Comparison of ENCODE assay signal across 17 mouse cellular contexts in genomic region chr4:81963112-81963511, GRCm38 (mm10).
DNase-seq lines count a peak whose midpoint lies in the region; ATAC-seq and TF ChIP-seq lines count a peak whose summit lies in the region.
"Had no signal": no experiment of that assay in that cellular context is flagged by ENCODE, and none has a peak within 500 bp of the region (broad histone marks: within the 10 kb centered on the region; RNA-seq: fewer than 3 reads in every experiment).

No protein-coding gene starts in this region.

- no peaks in the 10 kb centered on the region for H3K27me3 ChIP-seq in lung, embryonic 14.5 days (ENCODE audit: insufficient read depth, low read length)
- H3K27me3 ChIP-seq in stomach, embryonic 14.5 days (ENCODE audit: control insufficient read depth, insufficient read depth, low read length): no peaks in the 10 kb centered on the region
- no peaks in the 10 kb centered on the region for H3K27me3 ChIP-seq in stomach, postnatal 0 days (ENCODE audit: control insufficient read depth, insufficient read depth, low read length)
- H3K27me3 ChIP-seq in stomach, embryonic 15.5 days (replicated peaks): no peaks in the 10 kb centered on the region
- H3K27me3 ChIP-seq: heart, embryonic 15.5 days had no signal

- H3K4me1 ChIP-seq in lung, embryonic 14.5 days (ENCODE audit: insufficient read depth): no peaks in the 10 kb centered on the region
- H3K4me1 ChIP-seq in stomach, embryonic 14.5 days (ENCODE audit: control insufficient read depth, insufficient read depth, low read length): 0 out of 2 replicates have a peak, but pooled peaks cover 3% of the 10 kb centered on the region
- H3K4me1 ChIP-seq in stomach, postnatal 0 days (replicated peaks; ENCODE audit: control insufficient read depth, insufficient read depth): no peaks in the 10 kb centered on the region
- 0 out of 2 replicates have a peak, but pooled peaks cover 3% of the 10 kb centered on the region for H3K4me1 ChIP-seq in stomach, embryonic 15.5 days
- H3K4me1 ChIP-seq: heart, embryonic 15.5 days; hindbrain, embryonic 10.5 days had no signal

- TF ChIP-seq EP300 in stomach, postnatal 0 days (optimal IDR thresholded peaks at IDR 0.05): no peak

- WGBS in lung, embryonic 14.5 days: 46% methylated on average over 10 of the region's 10 CpGs
- 50% methylated on average over 10 of the region's 10 CpGs for WGBS in stomach, embryonic 14.5 days
- WGBS in stomach, postnatal 0 days: 58% methylated on average over 10 of the region's 10 CpGs
- 43% methylated on average over 10 of the region's 10 CpGs for WGBS in stomach, embryonic 15.5 days

- ATAC-seq in lung, embryonic 14.5 days (ENCODE audit: insufficient read depth): peak; percentile 80
- ATAC-seq in stomach, embryonic 14.5 days (ENCODE audit: insufficient number of reproducible peaks, insufficient read depth, low FRiP score, low read depth): peak; percentile 58; the same call in 1 of the 2 replicates
- no peak for ATAC-seq in stomach, postnatal 0 days (ENCODE audit: low FRiP score, low TSS enrichment)
- peak; percentile 63; the same call in 1 of the 2 replicates for ATAC-seq in stomach, embryonic 15.5 days (ENCODE audit: insufficient read depth, low FRiP score, low read depth)
- ATAC-seq: forebrain, postnatal 0 days had no signal

- H3K36me3 ChIP-seq in lung, embryonic 14.5 days (ENCODE audit: insufficient read depth): no peaks in the 10 kb centered on the region
- H3K36me3 ChIP-seq in stomach, embryonic 14.5 days (ENCODE audit: control insufficient read depth, insufficient read depth, low read length): no peaks in the 10 kb centered on the region
- H3K36me3 ChIP-seq in stomach, postnatal 0 days (ENCODE audit: control insufficient read depth, insufficient read depth, low read length): no peaks in the 10 kb centered on the region
- no peaks in the 10 kb centered on the region for H3K36me3 ChIP-seq in stomach, embryonic 15.5 days
- H3K36me3 ChIP-seq: heart, embryonic 15.5 days; hindbrain, embryonic 10.5 days had no signal

- no peak overlapping the region for H3K27ac ChIP-seq in lung, embryonic 14.5 days (ENCODE audit: low read depth)
- H3K27ac ChIP-seq in stomach, embryonic 14.5 days (ENCODE audit: low read length): peak overlapping the region; percentile 15; the same call in 1 of the 2 replicates
- no peak overlapping the region for H3K27ac ChIP-seq in stomach, postnatal 0 days (replicated peaks)
- H3K27ac ChIP-seq in stomach, embryonic 15.5 days: no peak overlapping the region
- H3K27ac ChIP-seq: heart, adult 2 months; heart, embryonic 15.5 days; hindbrain, embryonic 10.5 days; hindbrain, embryonic 14.5 days had no signal

- H3K9me3 ChIP-seq in lung, embryonic 14.5 days (ENCODE audit: low read depth, low read length): no peaks in the 10 kb centered on the region
- no peaks in the 10 kb centered on the region for H3K9me3 ChIP-seq in stomach, embryonic 14.5 days (ENCODE audit: control insufficient read depth, low read depth, low read length)
- no peaks in the 10 kb centered on the region for H3K9me3 ChIP-seq in stomach, postnatal 0 days (ENCODE audit: control insufficient read depth, low read length)
- no peaks in the 10 kb centered on the region for H3K9me3 ChIP-seq in stomach, embryonic 15.5 days
- H3K9me3 ChIP-seq: heart, embryonic 15.5 days; hindbrain, embryonic 10.5 days had no signal

- peak; percentile 81 for DNase-seq in lung, embryonic 14.5 days
- DNase-seq in lung, adult 18-20 months: no peak
- DNase-seq in stomach, postnatal 0 days (ENCODE audit: low spot score): no peak
- no peak for DNase-seq in layer of hippocampus, adult 9-11 months
- DNase-seq: adrenal gland, adult 2 months; adrenal gland, postnatal 25 days; cerebellum, adult 2 months; cerebellum, postnatal 10 days; forebrain, postnatal 0 days; gastrocnemius, postnatal 14 days; heart, adult 2 months had no signal

- no peak for TF ChIP-seq CTCF in lung, embryonic 14.5 days (IDR thresholded peaks at IDR 0.05; ENCODE audit: low read depth)
- no peak for TF ChIP-seq CTCF in stomach, postnatal 0 days (IDR thresholded peaks at IDR 0.05; ENCODE audit: low read depth)

- no peak overlapping the region for H3K9ac ChIP-seq in lung, embryonic 14.5 days
- no peak overlapping the region for H3K9ac ChIP-seq in stomach, embryonic 14.5 days (replicated peaks; ENCODE audit: low read depth, low read length)
- no peak overlapping the region for H3K9ac ChIP-seq in stomach, postnatal 0 days (ENCODE audit: low read length)
- H3K9ac ChIP-seq in stomach, embryonic 15.5 days: no peak overlapping the region
- H3K9ac ChIP-seq: forebrain, postnatal 0 days; heart, embryonic 15.5 days; hindbrain, embryonic 14.5 days had no signal

- no peak overlapping the region for H3K4me2 ChIP-seq in lung, embryonic 14.5 days
- H3K4me2 ChIP-seq in stomach, embryonic 14.5 days (replicated peaks; ENCODE audit: low read depth, low read length): no peak overlapping the region
- no peak overlapping the region for H3K4me2 ChIP-seq in stomach, postnatal 0 days (replicated peaks; ENCODE audit: low read depth)
- H3K4me2 ChIP-seq in stomach, embryonic 15.5 days: no peak overlapping the region
- H3K4me2 ChIP-seq: heart, embryonic 11.5 days; heart, embryonic 15.5 days; hindbrain, embryonic 14.5 days had no signal

- H3K4me3 ChIP-seq in lung, embryonic 14.5 days (ENCODE audit: low read depth, low read length): no peak overlapping the region
- H3K4me3 ChIP-seq in stomach, embryonic 14.5 days (ENCODE audit: low read depth, low read length): no peak overlapping the region
- no peak overlapping the region for H3K4me3 ChIP-seq in stomach, postnatal 0 days (ENCODE audit: low read depth, low read length)
- H3K4me3 ChIP-seq in stomach, embryonic 15.5 days (replicated peaks): no peak overlapping the region
- H3K4me3 ChIP-seq: heart, adult 2 months; heart, embryonic 15.5 days; hindbrain, embryonic 10.5 days had no signal
